Comparison of ENCODE assay signal across 19 mouse cellular contexts in genomic region chr2:68888094-68888705, GRCm38 (mm10). TPM values are rescaled to one million over a fixed set of nuclear protein-coding genes. Genes with fewer than 3 reads are reported as not detected.
DNase-seq lines count a peak whose midpoint lies in the region; ATAC-seq and TF ChIP-seq lines count a peak whose summit lies in the region.
"Had no signal": no experiment of that assay in that cellular context is flagged by ENCODE, and none has a peak within 500 bp of the region (broad histone marks: within the 10 kb centered on the region; RNA-seq: fewer than 3 reads in every experiment).

No protein-coding gene starts in this region.

- no peaks in the 10 kb centered on the region for H3K27me3 ChIP-seq in heart, embryonic 11.5 days (ENCODE audit: control insufficient read depth, insufficient read depth, low read length)
- H3K27me3 ChIP-seq in lung, embryonic 14.5 days (ENCODE audit: insufficient read depth, low read length) = no peaks in the 10 kb centered on the region
- H3K27me3 ChIP-seq: forebrain, embryonic 15.5 days; heart, embryonic 15.5 days; midbrain, embryonic 13.5 days had no signal

- H3K9ac ChIP-seq in heart, embryonic 11.5 days (ENCODE audit: low read depth, low read length) = no peak overlapping the region
- H3K9ac ChIP-seq in lung, embryonic 14.5 days = no peak overlapping the region
- H3K9ac ChIP-seq: forebrain, embryonic 15.5 days; heart, embryonic 15.5 days; midbrain, embryonic 13.5 days had no signal

- no peak overlapping the region for H3K4me3 ChIP-seq in heart, embryonic 11.5 days (ENCODE audit: low read depth, low read length)
- H3K4me3 ChIP-seq in lung, embryonic 14.5 days (ENCODE audit: low read depth, low read length) = no peak overlapping the region
- H3K4me3 ChIP-seq: embryonic facial prominence, embryonic 10.5 days; erythroblast, embryonic 14.5 days; forebrain, embryonic 15.5 days; heart, embryonic 15.5 days; hindbrain, embryonic 10.5 days; midbrain, embryonic 13.5 days had no signal

- no peak for ATAC-seq in heart, embryonic 11.5 days (replicated peaks; ENCODE audit: insufficient number of reproducible peaks, low FRiP score, low TSS enrichment)
- ATAC-seq in lung, embryonic 14.5 days (ENCODE audit: insufficient read depth) = peak; percentile 69; the same call in 1 of the 2 replicates
- ATAC-seq: forebrain, embryonic 15.5 days; intestine, embryonic 16.5 days; midbrain, embryonic 13.5 days had no signal

- no peak for TF ChIP-seq CTCF in lung, embryonic 14.5 days (IDR thresholded peaks at IDR 0.05; ENCODE audit: low read depth)

- H3K9me3 ChIP-seq in heart, embryonic 11.5 days (replicated peaks; ENCODE audit: control insufficient read depth, low read length) = no peaks in the 10 kb centered on the region
- H3K9me3 ChIP-seq in lung, embryonic 14.5 days (ENCODE audit: low read depth, low read length) = no peaks in the 10 kb centered on the region
- H3K9me3 ChIP-seq: embryonic facial prominence, embryonic 10.5 days; forebrain, embryonic 15.5 days; heart, embryonic 15.5 days; hindbrain, embryonic 10.5 days; midbrain, embryonic 13.5 days had no signal

- H3K4me1 ChIP-seq in heart, embryonic 11.5 days (ENCODE audit: control insufficient read depth, insufficient read depth, low read length) = peaks cover 18% of the 10 kb centered on the region
- peaks cover 25% of the 10 kb centered on the region for H3K4me1 ChIP-seq in lung, embryonic 14.5 days (ENCODE audit: insufficient read depth)

- H3K4me2 ChIP-seq in heart, embryonic 11.5 days = no peak overlapping the region
- no peak overlapping the region for H3K4me2 ChIP-seq in lung, embryonic 14.5 days
- H3K4me2 ChIP-seq: forebrain, embryonic 15.5 days; heart, embryonic 15.5 days; midbrain, embryonic 13.5 days had no signal

- DNase-seq in heart, adult 11 months = peak; percentile 82
- DNase-seq in lung, embryonic 14.5 days = peak; percentile 82
- DNase-seq in lung, adult 18-20 months = no peak
- peak; percentile 37 for DNase-seq in 3T3-L1 (ENCODE audit: low read depth, low spot score)
- peak; percentile 53 for DNase-seq in lung, postnatal 10 days
- no peak for DNase-seq in right cerebral cortex, postnatal 14 days
- DNase-seq in adrenal gland, postnatal 4 days (ENCODE audit: low spot score in 2 of 2) = no peak
- DNase-seq: adrenal gland, postnatal 14 days; cerebellum, adult 18-20 months; cerebellum, postnatal 36 days; liver had no signal

- 77% methylated on average over 3 of the region's 3 CpGs for WGBS in heart, embryonic 11.5 days (ENCODE audit: insufficient replicate concordance)
- 30% methylated on average over 3 of the region's 3 CpGs for WGBS in lung, embryonic 14.5 days

- H3K27ac ChIP-seq in heart, embryonic 11.5 days (ENCODE audit: low read depth, low read length) = no peak overlapping the region
- peak overlapping the region; percentile 80 for H3K27ac ChIP-seq in lung, embryonic 14.5 days (ENCODE audit: low read depth)
- H3K27ac ChIP-seq: embryonic facial prominence, embryonic 10.5 days; forebrain, embryonic 15.5 days; heart, embryonic 15.5 days; hindbrain, embryonic 10.5 days; midbrain, embryonic 13.5 days had no signal

- H3K36me3 ChIP-seq in heart, embryonic 11.5 days (ENCODE audit: control insufficient read depth, insufficient read depth, low read length) = no peaks in the 10 kb centered on the region
- H3K36me3 ChIP-seq in lung, embryonic 14.5 days (ENCODE audit: insufficient read depth) = no peaks in the 10 kb centered on the region
- H3K36me3 ChIP-seq: embryonic facial prominence, embryonic 10.5 days; forebrain, embryonic 15.5 days; heart, embryonic 15.5 days; hindbrain, embryonic 10.5 days; midbrain, embryonic 13.5 days had no signal

RNA-seq across cellular contexts. Expression of gene Cers6, which starts 27.0 kb away (rescaled TPM):
- polyA plus RNA-seq in heart, embryonic 11.5 days (2014; fragmentation: Nextera tagmentation; extraction: Ambion mirVana) = 31.6 and 32.8 TPM in 2 replicates
- 26.2 and 26.8 TPM in 2 replicates for polyA plus RNA-seq in lung, embryonic 14.5 days (2014; fragmentation: Nextera tagmentation; extraction: Ambion mirVana)
- total RNA-seq in adrenal gland, postnatal 4 days (2021) = 10 to 100 TPM; 14.6 to 17.4 TPM

Comparison
In these comparisons a context has a peak if more than half of its experiments do, and no peak if none do; other contexts are left out.
1. DNase-seq: peak in heart, adult 11 months (single experiment), lung, embryonic 14.5 days (single experiment), 3T3-L1 (single experiment) and lung, postnatal 10 days (single experiment); none in lung, adult 18-20 months (0 of 2), right cerebral cortex, postnatal 14 days (single experiment) and adrenal gland, postnatal 4 days (0 of 2).